Mouse (Mus musculus): ENCODE results near the gene Hhatl. TPM values are rescaled to one million over a fixed set of nuclear protein-coding genes. Genes with fewer than 3 reads are reported as not detected.

Gene Hhatl
- polyA plus RNA-seq, 1 experiment, result 5.1 TPM

DNA sequence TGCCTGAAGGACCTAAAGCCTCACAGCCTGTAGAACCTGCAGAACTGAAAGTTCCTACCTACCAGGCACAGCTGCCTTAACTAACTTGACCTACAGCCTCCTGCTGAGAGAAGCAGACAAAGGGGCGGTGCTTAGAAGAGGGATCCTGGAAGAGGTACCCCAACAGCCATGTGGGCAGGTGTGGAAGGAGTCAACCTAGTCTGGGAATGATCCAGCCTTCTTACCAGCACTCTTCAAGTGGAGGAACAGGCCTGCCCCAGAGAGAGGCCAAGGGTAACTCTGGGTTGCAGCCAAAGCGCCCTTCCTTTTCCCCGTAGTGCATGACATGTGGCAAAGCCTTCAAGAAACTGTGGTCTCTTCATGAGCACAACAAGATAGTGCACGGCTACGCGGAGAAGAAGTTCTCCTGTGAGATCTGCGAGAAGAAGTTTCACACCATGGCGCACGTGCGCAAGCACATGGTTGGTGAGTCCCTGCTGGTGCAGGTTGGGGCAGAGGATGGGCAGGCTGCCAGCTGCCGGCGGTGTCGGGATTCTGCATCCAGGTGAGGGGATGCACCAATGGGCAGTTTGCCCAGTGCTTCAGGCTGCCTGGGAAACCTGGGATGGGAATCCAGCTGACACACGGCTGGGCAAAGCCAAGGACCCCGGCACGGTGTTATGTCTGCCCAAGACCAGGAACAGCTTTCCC, 27.0 kb downstream of the Hhatl start:
- no peaks in the 10 kb centered on the region for H3K4me1 ChIP-seq (ENCODE audit: control insufficient read depth, insufficient read depth, insufficient read length, low read length)
- peaks cover 10% of the 10 kb centered on the region for H3K27me3 ChIP-seq (ENCODE audit: control insufficient read depth, insufficient read depth, low read length)
- TF ChIP-seq POLR2A (IDR thresholded peaks at IDR 0.05; ENCODE audit: low read depth, low read length), result no peak
- TF ChIP-seq CTCF (IDR thresholded peaks at IDR 0.05; ENCODE audit: extremely low read depth, insufficient read length, insufficient replicate concordance, low read depth, low read length), result no peak
- H3K36me3 ChIP-seq (ENCODE audit: control insufficient read depth, insufficient read depth, low read length), result no peaks in the 10 kb centered on the region
- H3K27ac ChIP-seq (ENCODE audit: insufficient read depth, low read depth, low read length), result no peak overlapping the region
- H3K4me3 ChIP-seq (ENCODE audit: low read depth, low read length), result no peak overlapping the region
- WGBS, result 68% methylated on average over 16 of the region's 16 CpGs

GRCm38 (mm10) chr9:121763716-121764115, 28.6 kb downstream of the Hhatl start:
- no peak overlapping the region for H3K4me3 ChIP-seq (ENCODE audit: low read depth, low read length)
- 90% methylated on average over 19 of the region's 19 CpGs for WGBS
- no peak overlapping the region for H3K27ac ChIP-seq (ENCODE audit: insufficient read depth, low read depth, low read length)
- peaks cover 22% of the 10 kb centered on the region for H3K27me3 ChIP-seq (ENCODE audit: control insufficient read depth, insufficient read depth, low read length)
- H3K36me3 ChIP-seq (ENCODE audit: control insufficient read depth, insufficient read depth, low read length), result no peaks in the 10 kb centered on the region
- peaks cover 9% of the 10 kb centered on the region for H3K4me1 ChIP-seq (ENCODE audit: control insufficient read depth, insufficient read depth, insufficient read length, low read length)
- TF ChIP-seq POLR2A (IDR thresholded peaks at IDR 0.05; ENCODE audit: low read depth, low read length), result no peak

DNA sequence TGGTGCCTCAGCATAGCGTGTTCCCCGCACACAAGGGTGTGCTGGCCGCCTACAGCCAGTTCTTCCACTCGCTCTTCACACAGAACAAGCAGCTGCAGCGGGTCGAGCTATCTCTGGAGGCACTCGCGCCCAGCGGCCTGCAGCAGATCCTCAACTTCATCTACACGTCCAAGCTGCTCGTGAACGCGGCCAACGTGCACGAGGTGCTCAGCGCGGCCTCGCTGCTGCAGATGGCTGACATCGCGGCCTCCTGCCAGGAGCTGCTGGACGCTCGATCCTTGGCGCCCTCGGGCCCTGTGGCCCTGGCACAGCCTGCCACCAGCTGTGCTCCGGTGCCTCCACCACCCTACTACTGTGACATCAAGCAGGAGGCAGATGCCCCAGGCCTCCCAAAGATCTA, 29.5 kb downstream of the Hhatl start:
- 95% methylated on average over 25 of the region's 25 CpGs for WGBS
- Histone ChIP-seq H3K4me1 (ENCODE audit: control insufficient read depth, insufficient read depth, insufficient read length, low read length) (peaks cover 9% of the 10 kb centered on the region), H3K27ac (ENCODE audit: insufficient read depth, low read depth, low read length) (no peak overlapping the region), H3K4me3 (ENCODE audit: low read depth, low read length) (no peak overlapping the region), H3K27me3 (ENCODE audit: control insufficient read depth, insufficient read depth, low read length) (peaks cover 22% of the 10 kb centered on the region), H3K36me3 (ENCODE audit: control insufficient read depth, insufficient read depth, low read length) (no peaks in the 10 kb centered on the region)
- no peak for TF ChIP-seq CTCF (IDR thresholded peaks at IDR 0.05; ENCODE audit: extremely low read depth, insufficient read length, insufficient replicate concordance, low read depth, low read length)
- TF ChIP-seq POLR2A (IDR thresholded peaks at IDR 0.05; ENCODE audit: low read depth, low read length), result no peak

- TF ChIP-seq POLR2A (IDR thresholded peaks at IDR 0.05; ENCODE audit: low read depth, low read length) (no peak), CTCF (IDR thresholded peaks at IDR 0.05; ENCODE audit: extremely low read depth, insufficient read length, insufficient replicate concordance, low read depth, low read length) (no peak)
- H3K27me3 ChIP-seq (ENCODE audit: control insufficient read depth, insufficient read depth, low read length), result peaks cover 22% of the 10 kb centered on the region
- H3K27ac ChIP-seq (ENCODE audit: insufficient read depth, low read depth, low read length), result no peak overlapping the region
- peaks cover 9% of the 10 kb centered on the region for H3K4me1 ChIP-seq (ENCODE audit: control insufficient read depth, insufficient read depth, insufficient read length, low read length)
- no peaks in the 10 kb centered on the region for H3K36me3 ChIP-seq (ENCODE audit: control insufficient read depth, insufficient read depth, low read length)
- 92% methylated on average over 10 of the region's 10 CpGs for WGBS
- H3K4me3 ChIP-seq (ENCODE audit: low read depth, low read length), result no peak overlapping the region
Observed at GRCm38 (mm10) chr9:121762248-121762647, 30.1 kb downstream of the Hhatl start.

GRCm38 (mm10) chr9:121761787-121762186, 30.5 kb downstream of the Hhatl start:
- peaks cover 22% of the 10 kb centered on the region for H3K27me3 ChIP-seq (ENCODE audit: control insufficient read depth, insufficient read depth, low read length)
- TF ChIP-seq POLR2A (IDR thresholded peaks at IDR 0.05; ENCODE audit: low read depth, low read length) (no peak), CTCF (IDR thresholded peaks at IDR 0.05; ENCODE audit: extremely low read depth, insufficient read length, insufficient replicate concordance, low read depth, low read length) (no peak)
- H3K36me3 ChIP-seq (ENCODE audit: control insufficient read depth, insufficient read depth, low read length), result peaks cover 2% of the 10 kb centered on the region; the same call in 1 of the 2 replicates
- no peak overlapping the region for H3K4me3 ChIP-seq (ENCODE audit: low read depth, low read length)
- H3K4me1 ChIP-seq (ENCODE audit: control insufficient read depth, insufficient read depth, insufficient read length, low read length), result peaks cover 9% of the 10 kb centered on the region
- H3K27ac ChIP-seq (ENCODE audit: insufficient read depth, low read depth, low read length), result no peak overlapping the region
- 86% methylated on average over 8 of the region's 8 CpGs for WGBS

DNA sequence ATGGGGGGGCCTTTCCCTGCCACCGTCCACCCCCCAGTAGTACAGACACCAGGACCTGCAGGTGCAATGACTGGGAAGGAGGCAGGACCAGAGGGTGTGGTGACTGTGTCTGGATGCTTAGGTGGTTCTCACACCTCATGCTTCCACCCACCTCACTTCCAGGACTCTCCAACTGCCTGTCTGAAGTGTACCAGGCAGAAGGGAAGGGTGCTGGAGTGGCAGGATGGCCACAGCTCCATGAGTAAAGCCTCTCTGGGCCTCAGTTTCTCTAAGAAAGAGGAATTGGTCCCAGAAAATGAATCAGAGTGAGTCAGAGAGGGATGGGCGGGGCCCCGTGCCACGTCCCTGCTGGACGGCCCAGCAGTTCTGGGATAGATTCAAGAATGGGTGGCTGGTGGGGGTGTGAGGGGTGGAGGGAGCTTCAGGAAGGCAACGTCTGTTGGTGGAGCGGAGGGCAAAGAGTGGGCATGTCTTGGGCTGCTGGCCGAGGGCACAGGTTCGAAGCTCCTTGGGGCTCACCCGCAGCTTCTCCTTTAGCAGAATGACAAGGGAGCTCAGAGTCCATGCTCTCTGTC, 31.1 kb downstream of the Hhatl start:
- no peak overlapping the region for H3K4me3 ChIP-seq (ENCODE audit: low read depth, low read length)
- WGBS, result 51% methylated on average over 10 of the region's 10 CpGs
- no peak for TF ChIP-seq POLR2A (IDR thresholded peaks at IDR 0.05; ENCODE audit: low read depth, low read length)
- TF ChIP-seq CTCF (IDR thresholded peaks at IDR 0.05; ENCODE audit: extremely low read depth, insufficient read length, insufficient replicate concordance, low read depth, low read length), result no peak
- H3K36me3 ChIP-seq (ENCODE audit: control insufficient read depth, insufficient read depth, low read length), result peaks cover 5% of the 10 kb centered on the region
- peaks cover 9% of the 10 kb centered on the region for H3K4me1 ChIP-seq (ENCODE audit: control insufficient read depth, insufficient read depth, insufficient read length, low read length)
- H3K27me3 ChIP-seq (ENCODE audit: control insufficient read depth, insufficient read depth, low read length), result peaks cover 22% of the 10 kb centered on the region
- H3K27ac ChIP-seq (ENCODE audit: insufficient read depth, low read depth, low read length), result no peak overlapping the region

- Histone ChIP-seq H3K36me3 (ENCODE audit: control insufficient read depth, insufficient read depth, low read length) (peaks cover 9% of the 10 kb centered on the region), H3K4me3 (ENCODE audit: low read depth, low read length) (peak overlapping the region; percentile 83), H3K27me3 (ENCODE audit: control insufficient read depth, insufficient read depth, low read length) (peaks cover 22% of the 10 kb centered on the region), H3K27ac (ENCODE audit: insufficient read depth, low read depth, low read length) (no peak overlapping the region), H3K4me1 (ENCODE audit: control insufficient read depth, insufficient read depth, insufficient read length, low read length) (peaks cover 9% of the 10 kb centered on the region)
- TF ChIP-seq POLR2A (IDR thresholded peaks at IDR 0.05; ENCODE audit: low read depth, low read length) (no peak), CTCF (IDR thresholded peaks at IDR 0.05; ENCODE audit: extremely low read depth, insufficient read length, insufficient replicate concordance, low read depth, low read length) (no peak)
- 2% methylated on average over 43 of the region's 43 CpGs for WGBS
Observed at GRCm38 (mm10) chr9:121760271-121761090, 31.8 kb downstream of the Hhatl start.

Measured in small intestine, adult 2 months (tissue).